Mouse (Mus musculus): Measurements from ENCODE around the gene Ssu72.
A peak's percentile ranks its signal among the peaks of the same experiment; 100 is the strongest.
"Not testable (repeated sequence)": the region's sequence is repeated elsewhere in the genome, so short reads cannot be mapped to it uniquely, and the experiment has no call there.

Gene Ssu72

DNA sequence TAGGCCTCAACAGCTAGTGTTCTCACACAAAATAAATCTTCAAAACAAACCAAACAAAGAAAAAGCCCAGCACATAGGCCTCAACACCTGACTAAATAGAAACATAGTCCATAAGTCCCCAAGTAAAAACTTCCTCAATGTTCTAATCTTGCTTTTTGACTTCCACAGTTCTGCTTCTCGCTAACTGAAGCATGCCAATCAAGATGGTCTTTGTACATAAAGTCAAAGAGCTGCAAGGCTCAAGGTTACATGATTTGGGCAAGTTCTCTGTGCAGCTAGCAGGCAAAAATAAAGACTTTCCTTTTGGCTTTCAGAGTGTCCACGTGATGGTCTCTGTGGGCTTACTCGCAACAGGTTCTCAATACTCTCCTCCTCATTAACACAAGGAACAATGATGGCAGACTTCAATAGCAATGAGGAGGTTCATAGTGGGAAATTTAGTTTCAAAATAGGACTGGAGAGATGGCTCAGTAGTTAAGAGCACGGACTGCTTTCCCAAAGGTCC lies 1.1 kb upstream of the Ssu72 start:
- DNase-seq, result no peak

DNA sequence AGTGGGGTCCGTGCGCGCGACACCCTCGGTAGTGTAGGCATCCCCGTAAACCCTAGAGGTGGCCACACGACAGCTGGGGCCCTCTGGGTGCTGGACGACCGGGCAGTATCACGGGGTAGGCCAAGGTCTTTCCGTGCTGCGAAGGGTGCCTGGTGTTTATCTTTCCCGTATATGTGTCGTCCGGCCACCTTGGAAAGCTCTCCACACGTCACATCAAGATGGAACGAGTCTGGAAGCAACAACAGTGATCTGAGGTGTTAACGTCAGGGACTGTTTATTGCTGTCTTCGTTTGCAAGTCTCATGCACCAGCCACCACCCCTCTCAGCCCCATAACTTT lies 961 bp downstream of the Ssu72 start:
- DNase-seq, result no peak

DNA sequence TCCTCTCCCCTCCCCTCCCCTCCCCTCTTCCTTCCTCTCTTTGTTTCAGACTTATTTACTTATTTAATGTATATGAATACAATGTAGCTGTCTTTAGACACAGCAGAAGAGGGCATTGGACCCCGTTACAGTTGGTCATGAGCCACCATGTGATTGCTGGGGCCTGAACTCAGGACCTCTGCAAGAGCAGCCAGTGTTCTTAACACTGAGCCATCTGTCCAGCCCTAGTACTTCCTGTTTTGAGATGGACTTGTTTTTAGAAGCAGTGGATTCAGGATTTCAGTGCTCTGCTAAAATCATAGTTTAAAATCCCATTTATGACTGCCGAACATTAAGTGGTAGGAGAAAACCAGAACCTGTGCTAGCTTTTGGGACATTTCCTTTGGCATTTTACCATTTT lies 4.0 kb downstream of the Ssu72 start:
- DNase-seq, result no peak

DNA sequence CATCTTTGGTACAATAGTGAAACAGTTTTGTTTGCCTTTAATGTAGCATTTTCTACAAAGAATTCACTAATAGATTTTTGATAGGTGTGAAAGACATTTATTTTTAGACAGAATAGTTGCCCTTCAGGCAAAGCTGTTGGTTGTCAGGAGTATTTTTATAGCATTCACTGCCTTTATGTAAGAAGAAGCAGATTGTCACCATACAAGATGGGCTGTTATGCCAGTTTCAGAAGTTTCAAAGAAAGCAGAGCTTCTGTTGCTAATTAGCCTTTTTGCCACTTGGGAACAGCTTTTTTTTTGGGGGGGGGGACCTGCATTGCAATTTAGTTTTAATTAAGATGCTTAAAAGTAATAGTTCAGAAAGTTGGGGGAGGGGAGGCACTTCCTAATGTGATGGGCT lies 4.4 kb downstream of the Ssu72 start:
- DNase-seq, result no peak

DNA sequence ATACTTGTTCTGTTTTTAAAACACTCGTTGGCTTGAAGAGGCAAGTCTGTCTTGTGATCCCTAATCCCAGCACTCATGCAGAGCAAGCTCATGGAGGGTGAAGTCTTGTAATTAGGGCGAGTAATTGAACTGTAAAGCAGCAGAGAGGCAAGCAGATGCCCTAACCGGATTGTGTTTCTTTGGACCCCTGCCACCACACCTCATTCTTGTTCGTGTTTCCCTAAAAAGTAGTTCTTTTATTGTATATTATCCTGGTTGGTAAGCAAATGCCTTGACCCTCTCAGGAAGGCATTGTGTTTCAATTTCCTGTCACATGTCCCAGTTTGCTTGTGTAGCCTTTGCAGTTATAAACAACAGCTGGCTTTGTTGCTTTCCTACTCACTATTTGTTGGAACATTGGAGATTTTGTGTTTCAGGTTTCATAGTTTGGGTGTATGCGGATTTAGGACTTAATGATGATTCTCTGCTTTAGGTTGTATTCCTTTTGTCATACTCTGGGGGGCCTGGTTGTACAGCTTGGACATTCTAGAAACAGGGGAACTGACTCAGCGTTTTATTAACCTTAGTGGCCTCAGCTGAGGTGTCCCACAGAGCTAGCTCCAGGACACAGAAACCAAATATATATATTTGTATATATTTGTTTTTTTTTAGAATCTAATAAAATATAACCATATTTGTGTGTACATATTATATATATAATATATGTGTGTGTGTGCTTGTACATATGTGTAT lies 6.1 kb downstream of the Ssu72 start:
- DNase-seq, result peak; percentile 55

DNA sequence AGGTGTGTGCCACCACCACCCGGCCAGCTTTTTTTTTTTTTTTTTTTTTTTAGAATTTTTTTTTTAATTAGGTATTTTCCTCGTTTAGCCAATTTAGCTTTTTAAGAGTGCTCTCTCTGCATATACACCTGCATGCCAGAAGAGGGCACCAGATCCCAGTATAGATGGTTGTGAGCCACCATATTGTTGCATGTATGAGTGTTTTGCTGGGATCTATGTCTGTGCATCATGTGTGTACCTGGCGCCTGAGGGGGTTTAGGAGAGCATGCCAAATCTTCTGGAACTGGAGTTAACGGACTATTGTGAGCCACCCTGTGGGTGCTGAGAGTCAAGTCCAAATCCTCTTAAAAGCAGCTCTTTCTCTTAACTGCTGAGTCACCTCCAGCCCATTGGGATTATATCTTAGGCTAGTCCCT lies 17.1 kb downstream of the Ssu72 start:
- peak; percentile 32 for DNase-seq

DNA sequence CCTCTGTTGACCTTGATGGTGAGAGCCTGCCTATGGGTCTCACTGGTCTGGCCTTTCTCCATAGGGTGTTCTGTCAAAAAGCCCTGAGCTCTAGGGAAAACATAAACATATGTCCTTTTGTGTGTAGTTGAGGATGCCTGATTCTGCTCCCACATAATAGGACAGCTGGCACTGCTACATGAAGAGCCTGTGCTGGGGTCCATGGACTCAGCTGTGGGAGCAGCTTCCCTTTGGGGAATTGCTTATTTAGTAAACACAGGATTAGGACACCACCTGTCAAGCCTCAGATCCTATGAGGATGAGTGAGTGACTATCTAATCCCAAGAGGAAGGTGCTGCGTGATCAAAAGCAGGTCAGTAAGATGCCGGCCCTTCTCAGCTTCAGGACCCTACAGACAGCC lies 23.4 kb downstream of the Ssu72 start:
- no peak for DNase-seq

DNA sequence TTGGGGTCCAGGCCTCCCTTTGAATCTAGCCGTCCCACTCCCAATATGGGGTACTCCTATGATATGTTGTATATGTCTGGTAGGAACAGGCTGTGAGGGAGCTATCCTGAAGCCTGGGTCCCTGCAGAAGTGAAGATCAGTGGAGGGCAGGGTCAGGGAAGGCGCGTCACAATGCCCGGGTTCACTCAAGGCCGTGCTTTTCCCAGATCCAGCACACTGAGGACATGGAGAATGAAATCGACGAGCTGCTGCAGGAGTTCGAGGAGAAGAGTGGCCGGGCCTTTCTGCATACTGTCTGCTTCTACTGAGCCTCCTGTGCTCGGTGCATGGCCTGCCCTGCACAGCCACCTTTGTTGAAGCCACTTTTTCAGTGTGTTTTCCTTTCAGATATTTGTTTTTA lies 28.7 kb downstream of the Ssu72 start:
- no peak for DNase-seq

DNA sequence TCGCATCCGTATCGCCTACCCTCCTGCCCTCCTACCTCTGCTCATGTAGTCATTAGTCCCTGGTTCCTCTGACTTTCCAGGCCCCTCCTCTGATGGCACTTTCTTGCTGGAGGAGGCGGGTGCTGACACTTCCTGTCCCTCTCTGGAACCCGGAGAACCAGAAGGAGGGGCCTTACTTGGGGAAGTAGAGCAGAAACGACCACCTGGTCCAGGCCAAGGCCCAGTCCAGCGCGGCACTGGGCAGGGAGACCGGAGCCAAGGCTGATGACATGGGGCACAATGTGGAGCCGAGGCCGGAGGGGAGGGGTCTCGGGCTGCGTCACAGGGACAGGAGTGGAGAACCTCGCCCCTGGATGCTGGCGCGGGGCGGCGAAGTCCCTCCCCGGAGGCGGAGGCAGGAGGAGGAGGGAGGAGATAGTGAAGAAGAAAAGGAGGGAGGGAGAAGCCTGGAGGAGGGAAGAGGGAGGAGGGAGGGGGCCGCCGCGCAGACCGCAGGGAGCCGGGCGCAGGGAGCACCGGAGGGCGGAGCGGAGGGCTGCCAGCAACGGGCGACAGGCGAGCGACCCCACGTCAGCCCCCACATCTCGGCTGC lies 29.8 kb downstream of the Ssu72 start, which contains the start of gene Tmem240:
Gene Tmem240 (plus strand): TSS at position 451 of the 592 bp plus-strand sequence.
- DNase-seq, result peak; percentile 96

DNA sequence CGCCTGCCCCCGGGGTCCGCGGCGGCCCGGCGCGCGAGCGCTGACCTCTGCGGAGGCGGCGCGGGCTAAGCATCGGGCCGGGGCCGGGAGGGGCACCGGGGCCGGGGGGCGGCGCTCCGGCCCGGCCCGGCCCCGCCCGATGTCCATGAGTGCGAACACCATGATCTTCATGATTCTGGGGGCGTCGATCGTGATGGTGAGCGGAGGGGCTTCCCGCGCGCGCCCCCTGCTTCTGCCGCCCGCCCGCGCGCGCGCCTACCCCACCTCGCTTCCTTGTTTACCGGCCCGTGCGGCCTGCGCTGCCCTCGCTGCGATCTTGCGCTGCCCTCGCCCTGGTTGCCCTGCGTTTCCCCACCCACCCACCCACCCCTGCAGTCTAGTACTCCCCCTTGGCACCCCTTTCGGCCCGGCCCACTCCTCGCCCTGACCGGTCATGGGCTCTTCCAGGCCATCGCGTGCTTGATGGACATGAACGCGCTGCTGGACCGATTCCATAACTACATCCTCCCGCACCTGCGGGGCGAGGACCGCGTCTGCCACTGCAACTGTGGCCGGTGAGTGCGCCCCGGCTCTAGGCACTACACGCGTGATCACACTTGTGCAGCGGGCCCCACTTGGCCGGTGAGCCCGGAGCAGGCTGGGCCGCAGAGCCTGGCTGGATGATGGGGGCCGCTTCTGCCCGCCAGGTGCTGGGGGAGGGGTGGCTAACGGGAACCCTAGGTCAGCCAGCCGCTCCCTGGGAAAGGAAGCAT lies 30.5 kb downstream of the Ssu72 start:
- peak; percentile 58 for DNase-seq

DNA sequence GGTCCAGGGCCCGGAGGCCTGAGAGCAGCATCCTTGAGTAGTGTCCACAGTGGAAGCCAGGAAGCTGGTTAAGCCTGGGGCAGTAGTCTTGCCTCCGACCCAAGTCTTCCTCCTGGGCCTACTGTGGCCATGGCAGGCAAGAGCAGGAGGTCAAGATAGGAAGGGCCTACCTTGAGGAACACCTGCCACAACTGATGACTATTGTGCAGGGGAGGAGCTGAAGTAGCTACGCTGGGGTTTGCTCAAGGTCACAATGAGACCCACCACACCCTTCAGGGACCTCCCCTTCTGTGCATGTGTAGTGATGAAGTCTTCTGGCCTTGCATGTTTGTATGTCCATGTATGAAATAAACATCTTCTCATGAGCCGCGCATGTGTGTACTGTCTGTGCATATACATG lies 31.2 kb downstream of the Ssu72 start:
- DNase-seq, result no peak

DNA sequence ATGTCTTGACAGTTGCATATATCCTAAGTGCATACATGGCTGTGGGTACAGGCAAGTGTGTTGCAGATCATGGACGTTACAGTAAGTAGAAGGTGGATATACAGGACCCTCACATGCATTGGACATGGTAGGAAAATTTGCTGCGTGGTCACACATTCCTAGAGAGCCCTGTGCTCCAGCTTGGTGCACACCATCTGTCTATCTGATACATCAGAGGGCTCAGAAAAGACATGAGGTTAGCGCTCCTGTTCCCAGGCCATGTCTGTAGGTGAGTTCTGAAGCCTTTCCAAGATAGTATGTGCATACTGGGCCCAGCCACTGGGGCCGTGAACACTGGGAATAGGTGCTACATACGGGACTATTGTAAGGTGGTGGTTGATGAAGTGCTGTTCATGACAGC lies 31.8 kb downstream of the Ssu72 start:
- DNase-seq, result no peak

DNA sequence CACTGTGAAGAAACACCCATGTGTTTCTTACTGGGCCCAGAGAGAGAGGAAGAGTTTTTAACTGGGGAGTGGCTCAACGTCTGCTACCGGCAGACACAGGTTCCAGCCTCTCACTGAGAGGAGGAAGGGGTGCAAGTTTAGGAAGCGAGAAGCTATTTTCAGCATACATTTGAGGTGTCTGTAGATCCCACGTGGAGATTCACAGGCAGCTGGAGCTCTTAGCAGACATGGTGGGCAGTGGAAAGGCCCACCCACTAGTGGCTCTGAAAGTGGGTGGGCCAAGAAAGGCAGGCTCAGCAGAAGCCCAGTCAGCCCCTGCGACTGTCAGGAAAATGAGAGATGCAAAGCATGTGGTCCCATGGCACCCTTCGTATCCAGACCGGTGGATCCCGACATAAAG lies 33.7 kb downstream of the Ssu72 start:
- no peak for DNase-seq

DNA sequence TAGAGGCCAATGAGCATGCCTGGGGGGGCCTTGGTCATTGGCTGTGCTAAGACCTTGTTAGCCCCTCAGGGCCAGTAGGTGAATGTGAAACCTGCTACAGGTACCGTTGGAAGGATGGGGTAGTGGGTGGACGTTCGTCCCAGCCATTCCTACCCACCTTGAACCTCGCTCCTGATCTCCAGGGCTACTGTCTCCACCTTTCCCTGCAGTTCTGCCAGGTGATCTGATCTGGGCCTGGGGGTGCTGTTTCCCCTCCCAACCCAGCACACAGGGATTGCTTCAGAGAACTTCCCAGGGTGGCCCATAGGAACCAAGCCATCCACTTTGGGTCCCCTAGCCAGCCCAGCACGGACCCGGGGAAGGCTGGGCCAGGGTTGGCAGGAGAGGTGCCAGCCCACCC lies 34.6 kb downstream of the Ssu72 start:
- no peak for DNase-seq

DNA sequence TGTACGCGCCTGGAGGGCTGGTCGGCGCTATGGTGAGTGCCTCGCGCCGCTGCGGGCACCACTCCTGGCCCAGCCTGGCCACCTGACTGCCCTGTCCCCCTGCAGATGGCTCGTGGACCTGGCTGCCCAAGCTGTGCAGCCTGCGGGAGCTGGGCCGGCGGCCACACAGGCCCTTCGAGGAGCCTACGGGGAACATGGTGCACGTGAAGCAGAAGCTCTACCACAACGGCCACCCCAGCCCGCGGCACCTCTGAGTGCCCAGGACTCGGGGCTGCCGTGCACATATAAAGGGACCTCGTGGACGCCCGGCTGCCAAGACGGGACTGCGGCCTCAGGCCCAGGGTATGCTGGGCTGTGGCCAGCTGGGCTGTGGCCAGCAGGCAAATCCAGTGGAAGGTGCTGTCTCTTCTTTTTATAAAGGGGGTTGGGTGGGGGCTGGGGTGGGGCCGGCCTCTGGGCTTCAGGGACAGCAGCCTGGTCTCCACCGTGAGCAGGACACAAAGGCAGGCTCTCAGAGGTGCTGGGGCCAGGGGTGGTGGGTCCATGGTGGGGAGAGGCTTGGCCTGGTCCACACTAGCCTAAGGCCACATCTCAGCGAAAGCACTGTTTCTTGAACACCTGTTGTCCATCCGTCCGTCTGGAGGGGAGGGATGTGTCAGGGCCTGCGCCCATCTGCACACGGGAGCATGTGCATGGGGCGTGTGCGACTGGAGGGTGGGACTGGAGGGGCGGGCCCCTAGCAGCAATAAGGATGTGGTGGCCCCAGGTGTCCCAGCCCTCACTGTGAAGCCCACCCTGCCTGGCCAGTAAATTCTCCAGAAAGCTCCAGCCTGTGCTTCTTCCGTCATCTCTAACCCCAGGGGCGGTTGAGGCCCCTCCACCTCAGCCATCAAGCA lies 35.4 kb downstream of the Ssu72 start:
- no peak for DNase-seq

DNA sequence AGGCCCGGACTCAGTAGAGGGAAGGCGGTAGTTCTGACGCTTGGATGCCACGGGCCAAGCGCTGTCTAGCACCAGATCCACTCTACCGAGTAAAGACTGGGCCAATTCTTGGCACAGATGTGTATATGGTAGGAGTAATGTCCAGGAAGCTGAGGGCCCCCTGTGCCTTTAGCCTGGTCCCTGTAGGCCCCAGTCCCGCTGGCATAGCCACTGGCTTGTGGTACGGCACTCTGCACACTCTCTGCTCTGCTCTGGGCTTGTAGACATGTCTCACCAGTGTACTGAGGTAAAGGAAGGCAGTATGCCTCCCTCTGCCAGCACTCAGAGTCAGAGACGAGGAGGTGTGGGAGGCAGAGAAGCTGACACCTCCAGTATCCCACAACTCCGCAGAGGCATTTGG lies 36.1 kb downstream of the Ssu72 start:
- not testable (repeated sequence) for DNase-seq

DNA sequence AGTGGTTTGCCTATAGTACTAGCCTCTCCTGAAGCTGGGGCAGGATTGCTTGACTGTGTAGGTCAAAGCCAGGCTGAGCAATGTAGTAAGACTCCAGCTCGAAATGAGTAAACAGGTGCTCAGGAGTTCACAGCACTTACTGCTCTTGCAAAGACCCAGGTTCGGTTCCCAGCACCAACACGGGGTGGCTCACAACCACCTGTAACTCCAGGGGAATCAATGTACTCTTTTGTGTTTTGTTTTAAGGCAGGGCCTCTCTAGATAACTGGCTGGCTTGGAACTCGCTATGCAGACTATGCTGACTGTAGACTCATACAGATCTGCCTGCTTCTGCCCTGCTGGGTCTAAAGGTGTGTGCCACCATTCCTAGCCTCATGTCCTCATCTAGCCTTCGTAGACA lies 38.1 kb downstream of the Ssu72 start:
- no peak for DNase-seq

DNA sequence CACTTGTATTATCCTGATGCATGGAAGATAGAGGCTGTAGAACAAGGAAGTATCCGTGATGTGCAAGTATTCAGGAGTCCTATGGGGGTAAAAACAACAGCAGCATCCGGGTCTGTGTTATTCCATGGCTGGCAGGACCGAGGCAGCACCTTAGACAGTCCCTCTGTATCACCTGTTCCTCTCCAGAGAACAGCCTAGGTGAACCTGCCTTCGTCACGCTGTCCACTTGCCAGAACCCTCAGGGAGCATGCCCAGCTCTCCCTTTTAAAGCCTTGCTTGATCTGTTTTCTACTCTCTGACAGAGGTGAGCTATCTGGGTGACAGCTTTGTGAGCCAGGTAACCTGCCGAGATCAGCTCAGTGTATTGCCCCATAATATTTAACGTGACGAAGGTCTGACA lies 39.9 kb downstream of the Ssu72 start:
- no peak for DNase-seq

DNA sequence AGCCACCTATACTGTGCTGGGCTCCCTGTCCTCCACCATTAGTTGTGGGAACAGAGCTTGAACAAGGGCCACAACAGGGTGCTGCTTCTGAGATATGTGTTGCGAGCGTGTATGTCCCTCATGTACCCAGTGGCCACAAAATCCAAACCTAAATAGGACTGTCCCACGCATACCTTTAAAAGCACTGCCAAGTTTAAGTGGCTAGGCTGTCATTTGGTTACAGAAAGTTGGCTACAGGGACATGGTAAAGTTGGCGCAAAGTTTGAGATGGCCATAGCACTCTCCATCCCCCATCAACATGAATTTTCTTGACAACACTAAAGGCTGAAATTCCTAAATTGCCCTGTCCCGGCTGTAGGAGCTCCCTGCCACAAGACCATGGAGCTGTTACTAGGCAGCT lies 40.5 kb downstream of the Ssu72 start:
- DNase-seq, result no peak

DNA sequence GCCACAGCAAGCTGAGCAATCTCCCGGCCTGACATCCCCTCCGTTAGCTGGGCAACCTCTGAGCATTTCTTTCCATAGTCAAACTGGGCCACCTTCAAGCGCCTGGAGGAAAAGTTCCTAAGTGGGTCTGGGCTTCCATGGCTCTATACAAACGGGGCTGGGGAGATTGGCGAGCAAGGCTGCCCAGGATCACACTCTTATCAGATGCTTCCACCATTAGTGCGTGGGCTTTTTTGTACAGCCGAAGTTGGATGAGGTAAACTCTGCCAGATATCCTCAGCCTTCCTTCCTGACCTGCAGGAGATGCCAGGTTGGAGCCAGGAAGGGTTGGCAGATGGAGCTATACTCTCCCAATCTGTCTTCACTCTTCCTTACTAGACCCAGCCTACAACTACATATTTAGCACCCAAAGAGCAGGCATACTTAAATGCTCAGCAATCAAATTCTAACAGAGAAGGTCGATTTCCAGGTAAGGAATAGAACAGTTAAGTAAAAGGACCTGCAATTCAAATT lies 41.5 kb downstream of the Ssu72 start:
- no peak for DNase-seq

DNA sequence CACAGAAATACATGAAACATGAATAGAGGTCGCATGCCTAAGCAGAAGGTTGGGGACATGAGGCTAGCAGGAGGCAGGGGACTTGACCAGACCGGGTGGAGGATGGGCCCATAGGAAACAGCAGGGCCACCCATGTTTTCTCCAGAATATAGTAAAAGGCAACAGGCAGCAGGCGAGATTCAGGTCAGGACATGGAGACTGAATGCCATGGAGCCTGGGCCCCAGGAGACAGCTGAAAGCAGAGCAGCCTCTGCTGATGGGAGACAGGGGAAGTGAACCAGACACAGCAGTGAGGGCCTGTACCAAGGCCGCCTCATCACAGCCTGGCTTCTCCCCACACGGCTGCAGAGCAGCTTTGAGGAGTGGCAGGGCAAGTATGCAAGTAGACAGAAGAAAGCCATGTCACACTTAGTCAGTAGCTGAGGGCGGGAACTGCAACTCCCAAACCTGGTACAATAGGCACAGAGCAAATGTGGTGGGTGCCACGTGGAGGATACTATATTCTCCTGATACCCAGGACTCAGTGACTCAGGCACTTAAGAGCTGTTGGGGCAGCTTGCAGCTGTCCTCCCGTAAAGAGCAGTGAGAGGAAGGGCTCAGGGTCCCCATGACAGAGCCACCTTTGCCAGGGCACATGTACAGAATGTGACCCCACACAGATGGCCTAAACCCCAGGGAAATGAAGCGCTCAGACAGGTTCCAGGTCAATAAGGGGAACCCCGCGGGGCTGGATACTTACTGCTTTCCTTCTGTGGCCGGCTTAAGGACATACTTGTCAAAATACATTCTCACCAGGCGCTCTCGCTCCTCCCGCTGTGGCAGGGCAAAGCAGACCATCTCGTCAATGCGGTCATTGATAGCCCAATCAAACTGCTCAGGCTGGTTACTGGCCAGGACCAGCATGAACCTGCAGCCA lies 42.2 kb downstream of the Ssu72 start:
- no peak for DNase-seq

DNA sequence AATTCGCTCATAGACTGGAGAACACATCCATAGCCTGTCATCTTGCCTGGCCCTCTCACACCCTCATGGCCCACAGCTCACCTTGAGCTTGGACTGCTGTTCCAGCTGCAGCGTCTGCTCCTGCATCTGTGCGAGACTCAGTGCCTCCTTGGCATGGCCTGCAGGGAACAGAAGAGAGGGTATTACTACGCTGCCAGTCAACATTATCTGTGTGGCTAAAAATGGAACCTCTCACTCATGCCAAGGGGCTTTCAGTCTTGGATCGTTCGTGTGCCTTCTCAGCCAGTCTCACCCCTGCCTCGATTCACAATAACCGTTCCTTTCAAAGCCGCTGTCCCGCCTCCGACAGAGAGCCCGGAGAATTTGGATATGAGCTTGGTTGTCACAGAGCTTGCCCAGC lies 52.4 kb downstream of the Ssu72 start:
- no peak for DNase-seq

Measured in lung, postnatal 10 days (tissue).